Mouse (Mus musculus) embryonic facial prominence, embryonic 11.5 days (tissue): ENCODE measurements at regions not wholly inside any gene's neighbourhood (a gene's known extent, or its start where the extent isn't known, plus 50 kb on each side); places are given as distances from the start of the nearest gene placed in this dataset.

Source experiments
- ATAC-seq: fragments of 200-750 bp; cut with Nextera tagmentation; replicated peaks from 2 replicates; pipeline ENCODE4 v1.8.0; 2017; ENCODE audit warnings: low read depth; ENCODE audit not compliant: insufficient number of reproducible peaks, low FRiP score, low TSS enrichment
- DNase-seq: peaks from one replicate; pipeline ENCODE4 v3.0.0-alpha.2; 2015; ENCODE audit warnings: low spot score
- H3K27ac ChIP-seq: fragments of 300-500 bp; sonication (generic); replicated peaks from 2 replicates; pipeline ENCODE4 v1.5.1; 2014; ENCODE audit warnings: mild to moderate bottlenecking, low read depth, low read length, control low read depth
- H3K27me3 ChIP-seq: fragments of 300-500 bp; sonication (generic); 2 replicates; pipeline ENCODE4 v1.6.1; 2014; ENCODE audit warnings: mild to moderate bottlenecking, low read length, moderate library complexity, mixed read lengths; ENCODE audit not compliant: control insufficient read depth, insufficient read depth
- H3K36me3 ChIP-seq: fragments of 300-500 bp; sonication (generic); replicated peaks from 2 replicates; pipeline ENCODE4 v1.6.1; 2014; ENCODE audit warnings: low read depth, mild to moderate bottlenecking, low read length, moderate library complexity, mixed read lengths; ENCODE audit not compliant: control insufficient read depth, insufficient read depth
- H3K4me1 ChIP-seq: fragments of 300-500 bp; sonication (generic); 2 replicates; pipeline ENCODE4 v1.6.1; 2014; ENCODE audit warnings: low read length, mixed read lengths; ENCODE audit not compliant: control insufficient read depth, insufficient read depth
- H3K4me2 ChIP-seq: fragments of 300-500 bp; sonication (generic); 2 replicates; pipeline ENCODE4 v1.6.1; 2014; ENCODE audit warnings: low read depth, mild to moderate bottlenecking, control low read depth, low read length, moderate library complexity
- H3K4me3 ChIP-seq: fragments of 300-500 bp; sonication (generic); 2 replicates; pipeline ENCODE4 v1.5.1; 2014; ENCODE audit warnings: low read depth, low read length, control low read depth
- H3K9ac ChIP-seq: fragments of 300-500 bp; sonication (generic); replicated peaks from 2 replicates; pipeline ENCODE4 v1.6.1; 2014; ENCODE audit warnings: mild to moderate bottlenecking, control low read depth, low read length
- H3K9me3 ChIP-seq: fragments of 300-500 bp; sonication (generic); replicated peaks from 2 replicates; pipeline ENCODE4 v1.6.1; 2016; ENCODE audit warnings: mild to moderate bottlenecking, low read length, inconsistent platforms, mixed read lengths; ENCODE audit not compliant: control insufficient read depth
- whole genome bisulfite sequencing: fragments of 180-500 bp; shearing (Covaris S2); extraction: QIAGEN DNeasy Blood & Tissue Kit; methylation state at CpG from one replicate; pipeline ENCODE4 v1.1.7; 2014; 5-methylcytosine and 5-hydroxymethylcytosine counted together

DNA sequence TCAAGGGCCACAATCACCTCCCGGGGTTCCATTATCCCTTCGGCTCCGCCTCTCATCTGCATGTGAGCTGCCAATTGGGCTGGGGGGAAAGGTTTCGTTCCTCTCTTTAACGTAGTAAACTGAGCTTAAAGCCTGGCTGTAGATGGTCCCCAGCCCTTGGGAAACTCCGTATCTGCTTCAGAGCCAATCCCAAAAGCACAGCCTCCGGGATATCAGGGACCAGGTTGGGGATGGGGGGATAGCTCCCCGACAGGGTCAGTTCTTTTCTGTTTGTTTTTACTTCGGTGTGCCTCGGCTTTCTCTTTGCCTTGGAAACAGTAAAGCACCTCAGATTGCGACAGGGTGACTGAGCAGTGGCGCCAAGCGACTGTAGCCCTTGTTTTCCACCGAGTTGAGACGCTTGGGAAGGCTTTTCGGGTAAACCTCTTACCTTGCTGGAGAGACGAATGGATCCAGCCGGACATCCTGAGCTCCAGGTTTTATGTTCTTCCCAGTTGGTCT lies 64.5 kb downstream of the Tfap2c start:
- WGBS = 1% methylated on average over 18 of the region's 18 CpGs
- Histone ChIP-seq H3K9ac (peak overlapping the region; percentile 37; the same call in 1 of the 2 replicates), H3K36me3 (no peaks in the 10 kb centered on the region), H3K27me3 (peaks cover 3% of the 10 kb centered on the region; the same call in 1 of the 2 replicates), H3K4me3 (peak overlapping the region; percentile 17), H3K4me1 (peaks cover 9% of the 10 kb centered on the region; the same call in 1 of the 2 replicates), H3K9me3 (no peaks in the 10 kb centered on the region), H3K4me2 (peak overlapping the region; percentile 49), H3K27ac (no peak overlapping the region)
- no peak for ATAC-seq
- peak; percentile 47 for DNase-seq

DNA sequence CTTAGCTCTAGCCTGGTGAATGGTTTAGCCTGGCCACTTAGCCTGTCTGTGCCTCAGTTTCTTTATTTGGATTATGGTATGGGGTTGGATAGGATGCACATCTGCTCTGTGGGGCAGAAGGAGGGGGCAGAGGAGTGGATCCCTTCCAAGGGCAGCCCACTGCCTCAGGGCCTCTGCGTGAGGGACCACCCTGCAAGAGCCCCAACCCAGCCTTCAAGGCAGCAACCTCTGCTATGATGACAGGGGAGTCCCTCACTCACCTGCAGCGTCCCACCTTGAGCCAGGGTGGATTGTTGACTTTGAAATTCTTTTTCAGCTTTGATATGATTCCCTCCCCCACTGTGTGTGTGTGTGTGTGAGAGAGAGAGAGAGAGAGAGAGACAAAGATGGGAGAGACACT lies 65.8 kb downstream of the Tfap2c start:
- peaks cover 9% of the 10 kb centered on the region; the same call in 1 of the 2 replicates for H3K4me1 ChIP-seq
- H3K4me2 ChIP-seq = no peak overlapping the region
- WGBS = 29% methylated on average over 2 of the region's 2 CpGs
- peaks cover 3% of the 10 kb centered on the region; the same call in 1 of the 2 replicates for H3K27me3 ChIP-seq
- H3K9ac ChIP-seq = no peak overlapping the region
- DNase-seq (no peak), ATAC-seq (0 out of 2 replicates have a peak, but pooled peaks have one; percentile 49)
- no peaks in the 10 kb centered on the region for H3K9me3 ChIP-seq
- H3K4me3 ChIP-seq = no peak overlapping the region
- no peak overlapping the region for H3K27ac ChIP-seq
- H3K36me3 ChIP-seq = no peaks in the 10 kb centered on the region

GRCm38 (mm10) chr2:172615582-172615981 lies 66.2 kb downstream of the Tfap2c start:
- peaks cover 3% of the 10 kb centered on the region; the same call in 1 of the 2 replicates for H3K27me3 ChIP-seq
- H3K4me2 ChIP-seq = no peak overlapping the region
- H3K9ac ChIP-seq = no peak overlapping the region
- DNase-seq (peak; percentile 56), ATAC-seq (no peak)
- no peak overlapping the region for H3K4me3 ChIP-seq
- H3K36me3 ChIP-seq = no peaks in the 10 kb centered on the region
- WGBS = 18% methylated on average over 4 of the region's 4 CpGs
- H3K27ac ChIP-seq = no peak overlapping the region
- H3K4me1 ChIP-seq = peaks cover 9% of the 10 kb centered on the region; the same call in 1 of the 2 replicates
- H3K9me3 ChIP-seq = no peaks in the 10 kb centered on the region

DNA sequence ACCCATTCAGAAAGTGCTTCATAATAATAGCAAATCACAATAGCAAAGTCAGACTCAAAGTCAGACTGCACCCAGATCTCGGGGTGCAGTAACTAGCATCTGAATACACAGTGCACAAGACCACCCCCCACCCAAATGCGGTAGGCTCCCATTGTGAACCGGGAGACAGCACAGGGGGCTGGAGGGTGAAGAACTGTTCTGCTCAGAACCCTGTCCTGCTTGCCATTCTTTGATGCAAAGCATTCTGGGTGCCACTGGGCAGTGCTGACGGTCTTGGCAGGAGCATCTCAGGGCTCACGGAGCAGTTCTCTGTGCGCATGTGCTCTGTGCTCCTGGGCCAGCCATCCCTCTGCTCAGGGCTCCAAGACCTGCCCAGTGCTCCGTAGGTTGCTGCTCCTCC lies 69.8 kb downstream of the Tfap2c start:
- DNase-seq (no peak), ATAC-seq (no peak)
- Histone ChIP-seq H3K27me3 (no peaks in the 10 kb centered on the region; the same call in 1 of the 2 replicates), H3K36me3 (no peaks in the 10 kb centered on the region), H3K4me1 (peaks cover 9% of the 10 kb centered on the region; the same call in 1 of the 2 replicates), H3K9me3 (no peaks in the 10 kb centered on the region), H3K27ac (no peak overlapping the region), H3K4me2 (no peak overlapping the region), H3K4me3 (no peak overlapping the region), H3K9ac (no peak overlapping the region)
- 87% methylated on average over 7 of the region's 7 CpGs for WGBS

DNA sequence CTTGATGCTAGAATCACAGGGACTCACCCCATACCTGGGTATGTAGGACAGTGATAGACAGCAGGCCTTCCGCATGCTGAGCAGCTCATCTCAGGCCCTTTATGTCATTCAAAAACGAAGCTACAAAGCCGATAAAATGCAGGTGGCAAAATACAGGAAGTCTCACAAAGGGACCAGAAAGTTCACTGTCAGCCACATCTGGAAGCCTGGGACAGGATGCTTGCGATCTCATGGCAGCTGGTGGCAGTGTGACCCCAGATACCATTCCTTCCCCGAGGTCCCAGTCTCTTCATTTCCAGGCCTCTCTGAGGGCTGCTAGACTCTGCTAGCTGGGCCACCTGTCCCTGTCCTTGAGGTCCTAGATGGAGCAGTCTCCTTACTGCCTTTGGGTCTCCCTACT lies 70.6 kb downstream of the Tfap2c start:
- H3K9me3 ChIP-seq = no peaks in the 10 kb centered on the region
- 47% methylated on average over 5 of the region's 5 CpGs for WGBS

GRCm38 (mm10) chr2:172623707-172624106 lies 74.3 kb downstream of the Tfap2c start:
- Histone ChIP-seq H3K27ac (no peak overlapping the region), H3K36me3 (no peaks in the 10 kb centered on the region), H3K4me2 (no peak overlapping the region), H3K9ac (no peak overlapping the region), H3K4me3 (no peak overlapping the region), H3K27me3 (no peaks in the 10 kb centered on the region), H3K4me1 (no peaks in the 10 kb centered on the region), H3K9me3 (no peaks in the 10 kb centered on the region)
- DNase-seq (peak; percentile 48), ATAC-seq (no peak)
- 13% methylated on average over 14 of the region's 14 CpGs for WGBS

More for the DNA sequence above, 70.6 kb downstream of the Tfap2c start:
- H3K4me2 ChIP-seq = no peak overlapping the region
- no peak overlapping the region for H3K4me3 ChIP-seq
- no peak overlapping the region for H3K9ac ChIP-seq
- no peaks in the 10 kb centered on the region for H3K36me3 ChIP-seq
- H3K4me1 ChIP-seq = peaks cover 3% of the 10 kb centered on the region; the same call in 1 of the 2 replicates
- H3K27me3 ChIP-seq = no peaks in the 10 kb centered on the region
- ATAC-seq (no peak), DNase-seq (no peak)
- H3K27ac ChIP-seq = no peak overlapping the region

DNA sequence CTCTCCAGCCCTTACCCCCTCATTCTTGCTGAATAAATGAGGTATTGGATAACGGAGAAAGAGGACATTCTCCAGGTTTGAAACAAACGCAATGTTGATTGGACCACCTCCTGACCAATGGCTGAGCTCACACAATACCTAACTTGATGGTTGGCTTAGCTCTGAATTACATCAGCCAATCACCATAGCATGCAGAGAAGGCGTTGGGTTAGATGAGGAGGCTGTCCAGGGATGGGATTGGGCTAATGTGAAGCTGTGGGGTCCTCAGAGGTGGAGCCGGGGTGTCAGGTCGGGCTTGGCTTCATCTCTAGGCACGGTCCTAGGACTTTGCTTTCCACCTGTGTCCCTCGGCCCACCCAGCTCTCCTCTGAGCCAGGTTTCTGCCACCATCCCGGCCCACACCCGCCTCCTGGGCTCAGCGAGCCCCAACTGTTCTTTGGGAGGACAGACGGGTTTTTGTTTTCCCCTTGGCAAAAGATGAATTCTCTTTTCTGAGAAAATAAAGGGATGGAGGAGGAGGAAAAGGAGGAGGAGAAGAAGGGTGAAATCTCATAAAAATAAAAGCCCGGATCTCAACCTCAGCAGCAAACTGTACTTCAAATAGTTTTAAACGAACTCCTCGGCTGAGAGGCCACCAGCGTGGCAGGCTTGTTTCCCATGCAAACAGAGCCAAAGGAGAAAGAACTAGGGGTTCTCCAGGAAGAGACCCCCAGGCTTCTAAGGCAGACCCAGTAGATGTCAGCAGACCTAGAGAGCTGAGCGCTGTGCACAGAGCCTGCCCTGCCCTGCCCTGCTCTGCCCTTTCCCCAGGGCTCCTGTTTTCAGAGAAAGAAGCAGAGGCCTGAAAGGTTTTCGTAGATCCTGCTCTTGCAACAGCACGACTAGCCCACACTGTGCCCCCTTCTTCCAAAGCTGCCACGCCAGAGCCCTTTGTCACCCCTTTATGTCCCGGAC lies 78.2 kb downstream of the Tfap2c start:
- 73% methylated on average over 20 of the region's 20 CpGs for WGBS
- H3K4me3 ChIP-seq = no peak overlapping the region
- ATAC-seq = no peak
- no peak overlapping the region for H3K9ac ChIP-seq
- H3K9me3 ChIP-seq = no peaks in the 10 kb centered on the region
- H3K36me3 ChIP-seq = no peaks in the 10 kb centered on the region
- H3K27ac ChIP-seq = no peak overlapping the region
- no peaks in the 10 kb centered on the region for H3K27me3 ChIP-seq
- no peak overlapping the region for H3K4me2 ChIP-seq
- DNase-seq = no peak
- H3K4me1 ChIP-seq = 0 out of 2 replicates have a peak, but pooled peaks cover 2% of the 10 kb centered on the region

DNA sequence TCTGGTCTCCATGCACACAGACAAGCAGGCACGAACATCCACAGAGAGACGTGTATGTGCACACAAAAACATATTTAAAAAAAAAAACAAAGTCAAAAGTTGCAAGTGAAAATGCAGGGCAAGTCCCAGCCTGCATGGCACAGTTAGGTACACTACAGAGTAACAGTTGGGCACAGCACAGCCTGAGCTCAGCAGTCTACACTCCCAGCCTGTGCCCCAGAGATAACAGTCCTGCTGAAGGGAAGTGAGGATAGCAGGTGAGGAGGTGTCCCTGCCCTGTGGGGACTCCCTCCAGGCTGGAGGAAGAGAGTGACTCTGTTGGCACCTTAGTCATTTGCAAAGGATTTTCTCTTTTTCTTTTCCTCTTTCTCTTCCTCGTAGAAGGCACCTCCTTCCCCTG lies 80.9 kb downstream of the Tfap2c start:
- Histone ChIP-seq H3K4me3 (no peak overlapping the region), H3K9ac (no peak overlapping the region), H3K4me2 (no peak overlapping the region), H3K36me3 (no peaks in the 10 kb centered on the region), H3K27ac (no peak overlapping the region), H3K4me1 (0 out of 2 replicates have a peak, but pooled peaks cover 2% of the 10 kb centered on the region), H3K9me3 (no peaks in the 10 kb centered on the region), H3K27me3 (no peaks in the 10 kb centered on the region)
- WGBS = 62% methylated on average over 3 of the region's 3 CpGs
- no peak for DNase-seq
- ATAC-seq = no peak
